Mouse (Mus musculus) layer of hippocampus, adult 9-11 months (tissue): ENCODE measurements around the gene Cacnb1.
A peak's percentile ranks its signal among the peaks of the same experiment; 100 is the strongest.

Experiments
- DNase-seq: peaks from one replicate; pipeline ENCODE4 v3.0.0; 2022

Gene Cacnb1

GRCm38 (mm10) chr11:97983983-97984382 lies 38.9 kb downstream of the Cacnb1 start:
- no peak for DNase-seq

DNA sequence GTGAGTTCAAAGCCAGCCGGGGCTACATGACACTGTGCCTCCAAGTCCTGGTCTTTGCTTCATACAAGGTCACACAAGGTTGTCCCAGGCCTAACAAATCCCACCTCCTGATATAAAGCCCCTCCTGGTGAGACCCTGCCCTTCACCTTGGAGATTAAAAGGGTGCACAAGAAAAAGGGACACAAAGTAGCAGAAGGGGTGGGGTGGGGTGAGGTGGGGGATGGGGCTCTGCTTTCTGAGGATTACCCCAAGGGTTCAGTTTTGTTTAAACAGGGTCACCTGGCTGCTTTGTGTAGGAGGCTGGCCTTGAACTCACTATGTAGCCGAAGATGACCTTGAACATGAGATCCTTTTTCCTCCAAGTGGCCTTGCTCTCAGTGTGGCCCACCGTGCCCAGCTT lies 39.3 kb downstream of the Cacnb1 start:
- DNase-seq: no peak

DNA sequence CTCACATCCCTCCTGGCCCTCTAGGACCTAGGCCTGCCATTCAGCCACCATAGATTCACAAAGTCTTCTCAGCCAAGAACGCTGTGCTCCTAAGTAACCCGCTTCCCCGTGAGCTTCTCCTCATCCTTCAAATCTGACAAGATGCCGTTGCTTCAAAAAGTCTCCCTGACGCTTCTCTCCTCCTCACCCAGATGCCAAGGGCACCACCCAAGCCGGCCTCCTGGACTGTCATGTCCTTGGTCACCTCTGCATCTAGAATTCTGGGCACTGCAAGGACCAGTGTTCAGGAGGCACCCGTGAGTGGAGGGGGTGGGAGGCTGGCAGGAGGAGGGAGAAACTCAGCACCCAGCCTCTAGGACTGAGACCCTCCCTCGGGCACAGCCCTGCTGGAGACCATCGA lies 40.1 kb downstream of the Cacnb1 start:
- no peak for DNase-seq

GRCm38 (mm10) chr11:97980531-97980966 lies 42.3 kb downstream of the Cacnb1 start:
- no peak for DNase-seq

GRCm38 (mm10) chr11:97979824-97980495 lies 42.9 kb downstream of the Cacnb1 start:
- DNase-seq: no peak

- DNase-seq: no peak
Observed at GRCm38 (mm10) chr11:97978392-97978791, 44.4 kb downstream of the Cacnb1 start.

- DNase-seq: no peak
Observed at GRCm38 (mm10) chr11:97977797-97978196, 45.0 kb downstream of the Cacnb1 start.

- no peak for DNase-seq
Observed at GRCm38 (mm10) chr11:97974746-97975145, 48.1 kb downstream of the Cacnb1 start.

- no peak for DNase-seq
Observed at GRCm38 (mm10) chr11:97974141-97974540, 48.7 kb downstream of the Cacnb1 start.

DNA sequence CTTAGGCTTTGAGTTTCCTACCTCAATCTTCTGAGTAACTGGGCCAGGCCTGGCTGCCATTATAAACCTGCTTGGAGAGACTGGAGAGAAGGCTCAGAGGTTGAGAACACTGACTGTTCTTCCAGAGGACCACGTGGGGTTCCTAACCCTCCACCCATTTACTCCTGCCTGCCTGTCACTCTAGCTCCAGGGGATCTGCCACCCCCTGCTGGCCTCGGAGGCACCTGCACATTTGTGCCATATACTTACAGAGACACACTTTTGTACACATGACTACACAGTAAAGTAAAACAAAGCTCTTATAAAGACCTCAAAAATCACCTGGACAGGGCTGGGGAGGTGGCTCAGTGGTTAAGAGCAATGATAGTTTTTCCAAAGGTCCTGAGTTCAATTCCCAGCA lies 50.4 kb downstream of the Cacnb1 start:
- no peak for DNase-seq

DNA sequence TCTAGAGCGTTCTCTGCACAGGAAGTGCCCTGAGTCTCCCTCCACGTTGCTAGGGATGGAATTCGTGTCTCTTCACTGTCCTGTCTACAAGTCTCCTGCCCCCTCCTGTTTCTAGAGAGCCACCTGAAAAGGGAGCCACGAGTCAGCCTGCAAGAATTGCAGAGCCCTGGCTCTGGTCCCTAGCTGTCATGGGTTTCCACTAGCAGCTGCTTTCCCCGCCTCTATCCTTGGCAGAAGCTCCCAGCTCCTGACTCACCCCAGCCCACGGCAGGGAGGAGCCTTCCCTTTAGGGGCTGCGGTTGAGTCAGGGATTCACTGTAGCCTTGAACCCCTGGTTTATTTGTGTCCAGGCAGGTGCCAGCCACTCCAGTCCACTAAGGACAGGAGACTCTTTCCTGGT lies 51.6 kb downstream of the Cacnb1 start:
- DNase-seq: peak; percentile 89

GRCm38 (mm10) chr11:97970771-97971170 lies 52.1 kb downstream of the Cacnb1 start:
- no peak for DNase-seq

- no peak for DNase-seq
Observed at GRCm38 (mm10) chr11:97968385-97968784, 54.4 kb downstream of the Cacnb1 start.

- DNase-seq: no peak
Observed at GRCm38 (mm10) chr11:97967114-97967513, 55.7 kb downstream of the Cacnb1 start.

GRCm38 (mm10) chr11:97960907-97961306 lies 61.9 kb downstream of the Cacnb1 start:
- no peak for DNase-seq

DNA sequence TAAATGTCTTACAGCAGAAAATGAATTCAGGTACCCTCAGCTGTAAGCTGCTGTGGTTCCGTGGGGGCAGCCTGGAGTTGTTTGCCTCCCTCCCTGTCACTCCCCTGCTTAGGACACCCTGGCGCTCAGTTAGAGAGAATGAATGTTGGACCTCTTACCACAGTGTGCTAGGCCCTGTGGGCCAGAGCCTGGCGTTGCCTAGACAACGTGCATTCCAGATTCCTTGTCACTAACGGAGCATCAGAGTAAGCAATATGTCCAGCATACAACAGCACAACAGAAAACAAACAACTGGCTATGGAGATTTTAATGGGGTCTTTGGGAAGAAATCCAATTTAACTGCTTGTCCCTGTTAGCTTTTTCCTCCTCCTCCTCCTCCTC lies 63.5 kb downstream of the Cacnb1 start:
- no peak for DNase-seq

DNA sequence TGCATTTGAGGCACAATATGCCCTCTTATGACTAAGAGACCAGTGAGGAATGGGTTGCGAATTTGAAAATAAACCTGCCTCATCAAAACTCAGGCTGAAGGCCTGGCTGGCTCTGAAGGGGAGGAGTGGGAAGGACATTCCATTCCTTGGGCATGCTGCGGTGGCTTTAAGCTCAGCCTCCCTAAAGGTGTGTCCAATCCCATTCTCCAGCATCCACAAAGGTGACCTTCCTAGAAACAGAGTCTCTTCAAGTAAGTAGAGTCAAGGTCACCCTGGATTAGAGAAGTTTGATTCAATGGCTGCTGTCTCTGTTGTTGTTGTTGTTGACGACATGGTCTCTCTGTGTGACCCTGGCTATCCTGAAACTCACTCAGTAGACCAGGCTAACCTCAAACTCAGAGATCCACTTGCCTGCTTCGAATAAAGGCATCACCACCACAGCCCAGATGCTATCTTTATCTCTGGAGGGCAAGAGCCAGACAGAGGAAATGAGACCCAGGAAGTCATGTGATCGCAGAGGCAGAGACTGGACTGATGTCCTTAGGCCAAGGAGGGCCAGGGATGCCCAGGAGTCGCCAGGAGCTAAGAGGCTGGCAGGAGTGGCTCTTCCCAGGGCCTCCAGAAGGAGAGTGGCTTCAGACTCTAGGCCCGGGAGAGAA lies 64.1 kb downstream of the Cacnb1 start:
- DNase-seq: peak; percentile 43

DNA sequence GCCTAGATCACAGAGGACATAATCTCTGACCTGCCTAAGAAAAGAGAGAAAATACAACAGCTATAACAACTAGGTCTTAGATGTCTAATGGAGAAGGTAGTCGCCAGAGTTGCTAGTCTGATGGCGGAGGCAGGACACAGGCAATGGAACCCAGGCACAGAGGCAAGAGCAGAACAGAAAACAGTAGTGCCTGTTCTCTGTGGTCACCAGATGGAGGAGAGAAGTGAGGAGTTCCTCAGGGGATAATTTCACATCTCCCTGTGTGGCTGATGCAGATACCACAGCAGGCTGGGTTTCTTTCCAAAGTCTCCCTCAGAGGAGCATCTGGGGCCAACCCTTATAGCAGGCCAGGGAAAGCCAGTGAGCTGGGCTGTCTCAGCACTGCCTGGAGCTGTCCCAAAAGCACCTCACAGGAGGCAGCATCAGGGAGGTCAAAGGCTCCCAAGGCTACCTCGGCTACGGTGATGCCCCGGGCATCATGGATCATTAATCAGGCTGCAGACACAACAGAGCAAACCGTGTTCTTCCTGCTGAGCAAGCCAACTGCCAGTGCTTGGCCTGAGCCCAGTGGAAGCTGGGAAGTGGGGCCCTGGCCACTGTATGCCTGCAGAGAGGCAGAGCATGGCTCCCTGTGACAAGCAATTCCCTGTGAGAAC lies 65.8 kb downstream of the Cacnb1 start:
- peak; percentile 59 for DNase-seq

DNA sequence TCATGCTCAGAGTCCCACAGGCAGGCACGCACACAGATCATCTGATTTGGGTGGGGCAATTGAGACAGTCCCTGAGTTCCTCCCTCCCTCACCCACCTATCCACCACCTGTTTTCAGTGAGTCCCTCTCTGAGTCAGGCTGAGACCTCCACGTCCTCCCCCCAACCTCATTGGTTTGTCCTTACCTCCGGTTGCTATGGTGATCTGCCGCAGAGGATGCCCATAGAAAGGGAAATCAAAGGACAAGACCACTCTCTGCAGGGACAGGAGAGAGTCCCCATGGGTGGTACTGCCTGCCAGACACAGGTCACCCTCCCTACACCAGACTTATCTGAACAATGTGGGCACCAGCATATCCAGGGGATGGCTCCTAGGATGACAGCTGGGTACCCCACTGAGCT lies 66.9 kb downstream of the Cacnb1 start:
- no peak for DNase-seq

DNA sequence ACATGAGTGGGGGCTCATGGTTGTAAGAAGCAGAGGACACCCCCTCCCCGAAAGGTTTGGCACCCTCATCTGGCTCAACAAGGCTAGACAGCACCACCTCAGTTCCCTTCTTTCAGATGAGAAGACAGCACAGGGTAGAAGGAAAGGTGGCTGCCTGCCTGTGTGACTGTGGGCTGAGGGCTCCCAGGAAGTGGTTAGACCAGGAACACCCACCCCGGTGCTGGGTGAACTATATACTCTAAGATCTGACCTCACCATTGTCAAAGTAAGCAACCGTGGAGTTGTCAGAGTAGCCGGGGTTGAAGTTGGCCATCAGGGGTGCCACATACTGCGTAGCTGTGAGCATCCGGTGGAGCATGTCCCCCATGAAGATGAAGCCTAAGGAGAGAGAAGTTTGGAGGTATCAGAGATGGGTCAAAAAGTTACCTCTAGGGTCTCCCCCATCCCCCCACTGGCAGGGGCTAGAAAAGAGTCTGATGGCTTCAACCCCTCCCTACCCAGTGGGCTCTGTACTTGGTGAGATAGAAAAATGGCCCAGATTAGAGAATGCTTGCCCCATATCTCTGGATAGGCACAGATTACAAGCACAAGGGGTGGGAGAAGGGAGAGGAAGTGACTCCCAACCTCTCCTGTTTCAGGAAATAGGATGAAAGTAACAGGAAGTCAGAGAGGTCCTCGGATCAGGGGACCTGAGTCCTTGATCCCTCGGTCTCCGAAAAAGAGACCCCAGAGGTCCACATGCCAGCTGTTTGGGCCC lies 67.5 kb downstream of the Cacnb1 start:
- DNase-seq: no peak

GRCm38 (mm10) chr11:97954469-97955141 lies 68.2 kb downstream of the Cacnb1 start:
- DNase-seq: no peak

- no peak for DNase-seq
Observed at GRCm38 (mm10) chr11:97953939-97954275, 68.9 kb downstream of the Cacnb1 start.
